Mouse (Mus musculus) myocyte (in vitro differentiated cells): ENCODE measurements around the gene Nms. TPM values are rescaled to one million over a fixed set of nuclear protein-coding genes. Genes with fewer than 3 reads are reported as not detected.
A peak's percentile ranks its signal among the peaks of the same experiment; 100 is the strongest.

Experiments used
- H3K27me3 ChIP-seq: one replicate; pipeline ENCODE4 v1.6.1; 2011; ENCODE audit not compliant: control insufficient read depth, insufficient read depth, insufficient read length
- H3K36me3 ChIP-seq: one replicate; pipeline ENCODE4 v1.6.1; 2011; ENCODE audit not compliant: control insufficient read depth, insufficient read depth
- H3K4me2 ChIP-seq: one replicate; pipeline ENCODE4 v1.6.1; 2011; ENCODE audit warnings: low read depth, control low read depth
- H3K4me3 ChIP-seq: one replicate; pipeline ENCODE4 v1.5.1; 2011; ENCODE audit warnings: mild to moderate bottlenecking, control low read depth, moderate library complexity
- H3K79me2 ChIP-seq: one replicate; pipeline ENCODE4 v1.6.1; 2011; ENCODE audit not compliant: control insufficient read depth, insufficient read depth
- H3ac ChIP-seq: one replicate; pipeline ENCODE4 v1.6.1; 2011; ENCODE audit not compliant: control insufficient read depth, insufficient read length
- CEBPB ChIP-seq: IDR thresholded peaks from 2 replicates; pipeline ENCODE4 v1.6.1; 2011; ENCODE audit warnings: mild to moderate bottlenecking, moderate library complexity; ENCODE audit not compliant: poor library complexity, insufficient read depth, severe bottlenecking
- E2F4 ChIP-seq: IDR thresholded peaks from one replicate; pipeline ENCODE4 v1.6.1; 2011; ENCODE audit warnings: mild to moderate bottlenecking, control low read depth, moderate library complexity; ENCODE audit not compliant: insufficient read depth
- MAX ChIP-seq: IDR thresholded peaks from one replicate; pipeline ENCODE4 v1.6.1; 2011; ENCODE audit warnings: low read depth, mild to moderate bottlenecking, control low read depth
- MYOD1 ChIP-seq, 3 experiments: IDR thresholded peaks; one replicate each; pipeline ENCODE4 v1.6.1; 2011; ENCODE audit warnings: control low read depth in 2 of 3, low read depth in 2 of 3, mild to moderate bottlenecking in 2 of 3, moderate library complexity in 1 of 3; ENCODE audit not compliant: insufficient read length in 2 of 3, control insufficient read depth in 1 of 3
- MYOG ChIP-seq, 3 experiments: IDR thresholded peaks; one replicate each; pipeline ENCODE4 v1.6.1; 2011; ENCODE audit warnings: control low read depth in 2 of 3, low read depth in 2 of 3, mild to moderate bottlenecking in 2 of 3; ENCODE audit not compliant: insufficient read length in 2 of 3, control insufficient read depth in 1 of 3, insufficient read depth in 1 of 3
- POLR2A ChIP-seq: IDR thresholded peaks from one replicate; pipeline ENCODE4 v1.6.1; 2011; ENCODE audit warnings: low read depth, mild to moderate bottlenecking, control low read depth, moderate library complexity; ENCODE audit not compliant: insufficient read length
- POLR2AphosphoS2 ChIP-seq: IDR thresholded peaks from one replicate; pipeline ENCODE4 v1.6.1; 2011; ENCODE audit warnings: low read depth, control low read depth; ENCODE audit not compliant: insufficient read length
- REST ChIP-seq: IDR thresholded peaks from one replicate; pipeline ENCODE4 v1.6.1; 2011; ENCODE audit warnings: mild to moderate bottlenecking, control low read depth, moderate library complexity; ENCODE audit not compliant: insufficient read depth, insufficient read length
- SRF ChIP-seq: IDR thresholded peaks from one replicate; pipeline ENCODE4 v1.6.1; 2011; ENCODE audit warnings: low read depth; ENCODE audit not compliant: control insufficient read depth, insufficient read length
- TCF12 ChIP-seq: IDR thresholded peaks from one replicate; pipeline ENCODE4 v1.6.1; 2011; ENCODE audit warnings: mild to moderate bottlenecking, control low read depth; ENCODE audit not compliant: poor library complexity, insufficient read depth, severe bottlenecking
- TCF3 ChIP-seq: IDR thresholded peaks from one replicate; pipeline ENCODE4 v1.6.1; 2011; ENCODE audit warnings: low read depth, control low read depth; ENCODE audit not compliant: insufficient read length
- USF1 ChIP-seq: IDR thresholded peaks from one replicate; pipeline ENCODE4 v1.6.1; 2011; ENCODE audit warnings: low read depth, mild to moderate bottlenecking, control low read depth, moderate library complexity
- polyA plus RNA-seq: library from polyadenylated mRNA; unstranded; fragments of >200 nt; fragmentation: generic; extraction: Trizol; gene quantifications from one replicate; pipeline ENCODE4 v1.2.1, GENCODE M21; 2012; ENCODE audit warnings: missing spikeins

Gene Nms
- polyA plus RNA-seq, 1 experiment = not detected

DNA sequence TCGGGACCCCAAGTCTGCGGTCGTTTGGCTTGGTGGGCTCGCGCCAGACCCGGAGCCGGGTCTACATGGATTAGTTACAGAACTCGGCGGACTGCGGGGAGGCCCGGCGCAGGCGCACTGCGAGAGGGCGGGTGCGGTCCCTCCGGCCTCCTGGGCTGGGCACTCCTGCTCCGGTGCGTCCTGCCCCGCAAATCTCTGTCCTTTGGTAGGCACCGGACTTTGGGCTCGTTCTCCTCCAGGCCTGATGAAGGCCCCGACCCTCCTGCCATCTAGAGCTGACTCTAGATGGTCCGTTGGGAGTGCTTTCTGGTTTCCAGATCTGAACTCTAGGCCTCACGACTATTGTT, 48.9 kb downstream of the Nms start:
- Histone ChIP-seq H3ac (peak overlapping the region; percentile 84), H3K4me3 (peak overlapping the region; percentile 85), H3K27me3 (no peaks in the 10 kb centered on the region), H3K36me3 (peaks cover 7% of the 10 kb centered on the region), H3K4me2 (peak overlapping the region; percentile 70), H3K79me2 (peaks cover 44% of the 10 kb centered on the region)
- no peak for TF ChIP-seq TCF3
- no peak for TF ChIP-seq USF1
- no peak for TF ChIP-seq MAX
- no peak for TF ChIP-seq POLR2AphosphoS2
- TF ChIP-seq MYOD1 (IDR thresholded peaks at IDR 0.05; ENCODE audit: control insufficient read depth in 1 of 3, insufficient read length in 2 of 3, low read depth in 2 of 3) = no peak
- no peak for TF ChIP-seq SRF
- TF ChIP-seq E2F4 = no peak
- TF ChIP-seq TCF12 = no peak
- no peak for TF ChIP-seq CEBPB
- TF ChIP-seq REST = no peak
- TF ChIP-seq MYOG (IDR thresholded peaks at IDR 0.05; ENCODE audit: control insufficient read depth in 1 of 3, insufficient read depth in 1 of 3, insufficient read length in 2 of 3, low read depth in 2 of 3) = no peak
- no peak for TF ChIP-seq POLR2A

DNA sequence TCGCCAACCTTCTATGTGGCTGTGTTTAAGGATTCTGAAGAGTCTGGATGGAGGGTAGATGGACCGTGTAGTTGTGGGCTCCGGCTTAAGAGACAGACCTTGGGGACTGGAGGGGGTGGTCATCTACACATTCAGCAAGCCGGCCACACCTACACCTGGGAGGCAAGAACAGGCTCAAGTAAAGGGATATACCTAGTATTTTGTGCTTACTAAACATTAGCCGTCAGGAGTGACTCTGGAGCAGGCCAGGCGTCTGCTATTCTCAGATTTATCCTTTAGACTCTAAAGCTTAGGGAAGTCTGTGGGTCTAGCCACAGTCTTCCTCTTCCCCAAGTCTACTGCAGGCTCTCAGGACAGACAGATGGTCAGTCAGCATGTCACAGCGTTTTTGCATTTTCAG, 49.4 kb downstream of the Nms start:
- peaks cover 13% of the 10 kb centered on the region for H3K36me3 ChIP-seq
- peak overlapping the region; percentile 84 for H3ac ChIP-seq
- H3K79me2 ChIP-seq = peaks cover 48% of the 10 kb centered on the region
- no peaks in the 10 kb centered on the region for H3K27me3 ChIP-seq
- TF ChIP-seq MAX (no peak), MYOD1 (IDR thresholded peaks at IDR 0.05; ENCODE audit: control insufficient read depth in 1 of 3, insufficient read length in 2 of 3, low read depth in 2 of 3) (no peak), POLR2AphosphoS2 (no peak), POLR2A (no peak), SRF (no peak), REST (no peak), USF1 (no peak), TCF3 (no peak), CEBPB (no peak), E2F4 (no peak), MYOG (IDR thresholded peaks at IDR 0.05; ENCODE audit: control insufficient read depth in 1 of 3, insufficient read depth in 1 of 3, insufficient read length in 2 of 3, low read depth in 2 of 3) (no peak), TCF12 (no peak)
- peak overlapping the region; percentile 85 for H3K4me3 ChIP-seq
- peak overlapping the region; percentile 70 for H3K4me2 ChIP-seq

DNA sequence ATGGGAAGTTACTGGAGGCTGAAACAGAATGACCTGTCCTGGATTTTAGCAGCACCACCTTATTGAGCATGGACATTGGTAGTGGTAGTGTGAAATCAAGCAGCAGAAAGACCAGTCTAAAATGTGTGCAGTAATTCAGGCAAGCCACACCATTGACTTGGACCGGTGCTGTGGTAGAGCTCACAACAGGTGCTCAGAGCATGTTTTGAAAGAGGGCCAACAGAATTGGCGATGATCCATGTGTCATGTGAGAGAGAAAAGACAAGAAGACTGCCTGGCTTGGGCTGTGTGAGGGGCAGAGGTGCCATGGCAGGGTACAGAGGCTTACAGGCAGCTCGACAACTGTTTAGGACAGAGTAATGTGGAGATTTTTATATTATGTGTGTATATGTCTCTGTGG, 53.4 kb downstream of the Nms start:
- Histone ChIP-seq H3K79me2 (peaks cover 48% of the 10 kb centered on the region), H3ac (no peak overlapping the region), H3K4me3 (no peak overlapping the region), H3K27me3 (no peaks in the 10 kb centered on the region), H3K36me3 (peaks cover 30% of the 10 kb centered on the region), H3K4me2 (peak overlapping the region; percentile 27)
- TF ChIP-seq MYOG (IDR thresholded peaks at IDR 0.05; ENCODE audit: control insufficient read depth in 1 of 3, insufficient read depth in 1 of 3, insufficient read length in 2 of 3, low read depth in 2 of 3) (peak in 2 of 3 experiments; percentile 69 to 84), REST (no peak), TCF12 (peak; percentile 16), POLR2AphosphoS2 (no peak), MYOD1 (IDR thresholded peaks at IDR 0.05; ENCODE audit: control insufficient read depth in 1 of 3, insufficient read length in 2 of 3, low read depth in 2 of 3) (peak in 2 of 3 experiments; percentile 82 to 86), TCF3 (no peak), MAX (no peak), CEBPB (no peak)

Other genes starting within 250 kb of the Nms start
- gene Lonrf2, start 102.4 kb upstream of the Nms start, polyA plus RNA-seq = not detected
- not detected for gene Chst10, start 41.0 kb upstream of the Nms start, polyA plus RNA-seq
- gene Pdcl3, start 46.5 kb downstream of the Nms start, polyA plus RNA-seq = 84.9 TPM